In the genomic region with DNA sequence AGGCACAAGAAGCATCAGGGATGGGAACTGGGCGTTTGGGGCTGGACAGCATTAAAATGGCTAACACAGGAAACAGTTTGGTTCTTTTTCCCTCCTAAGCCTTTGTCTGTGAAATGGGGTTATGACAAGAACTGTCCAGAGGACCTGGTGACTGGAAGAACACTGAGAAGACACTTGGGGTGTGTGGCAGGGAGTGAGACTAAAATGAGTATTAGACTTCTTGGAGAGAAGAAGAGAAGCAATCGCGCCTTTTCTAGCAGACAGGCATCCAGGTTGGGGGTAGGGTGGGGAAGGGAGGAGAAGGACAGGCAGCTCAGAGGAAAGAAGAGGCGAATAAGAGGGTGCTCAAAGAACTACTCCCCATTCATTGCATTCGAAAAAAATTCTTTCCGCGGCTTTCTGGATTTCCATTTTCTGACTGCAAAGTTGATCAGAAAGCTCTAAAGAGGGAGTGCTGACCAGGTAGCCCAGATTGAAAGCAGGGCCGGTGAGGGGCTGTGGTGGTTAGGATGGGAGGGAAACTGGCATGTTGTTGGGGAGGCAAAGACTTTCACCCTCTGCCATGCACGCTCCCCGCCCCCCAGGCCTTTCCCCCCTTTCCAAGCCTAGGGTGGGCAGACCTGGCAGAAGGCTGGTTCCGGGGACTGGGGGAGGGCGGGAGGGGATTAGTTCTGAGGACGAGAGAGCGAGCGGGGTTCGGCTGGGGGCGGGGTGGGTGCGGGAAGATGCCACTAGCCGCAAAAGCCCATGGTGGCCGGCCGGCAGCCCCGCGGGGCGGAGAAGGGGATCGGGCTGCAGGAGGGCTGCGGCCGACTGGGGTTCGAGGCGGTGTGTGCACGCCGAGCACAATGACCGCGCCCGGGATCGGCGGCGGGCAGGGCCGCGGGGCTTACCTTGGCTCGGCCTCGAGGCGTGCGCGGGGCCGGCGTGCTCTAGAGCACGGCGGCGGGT, we compare ENCODE assay signal across 8 mouse cellular contexts. TPM values are rescaled to one million over a fixed set of nuclear protein-coding genes. Genes with fewer than 3 reads are reported as not detected.
DNase-seq lines count a peak whose midpoint lies in the region; ATAC-seq lines count a peak whose summit lies in the region.

No protein-coding gene starts in this region.

- peaks cover 76% of the 10 kb centered on the region for H3K36me3 ChIP-seq in forebrain, embryonic 10.5 days (replicated peaks)
- peaks cover 25% of the 10 kb centered on the region for H3K36me3 ChIP-seq in hindbrain, embryonic 15.5 days
- peaks cover 28% of the 10 kb centered on the region for H3K36me3 ChIP-seq in midbrain, embryonic 13.5 days
- peaks cover 29% of the 10 kb centered on the region for H3K36me3 ChIP-seq in stomach, embryonic 14.5 days (ENCODE audit: control insufficient read depth, insufficient read depth, low read length)

- DNase-seq in gastrocnemius, postnatal 10 days: peak; percentile 37
- no peak for DNase-seq in gastrocnemius, adult 18-20 months (ENCODE audit: low spot score)
- DNase-seq in brain, adult 2 months (ENCODE audit: low read depth, low spot score): peak; percentile 43
- peak; percentile 44 for DNase-seq in forebrain, embryonic 10.5 days (ENCODE audit: extremely low spot score, low spot score)
- peak; percentile 55 for DNase-seq in left cerebral cortex, postnatal 4 days

- H3K4me2 ChIP-seq in hindbrain, embryonic 15.5 days: peak overlapping the region; percentile 70
- peak overlapping the region; percentile 87 for H3K4me2 ChIP-seq in midbrain, embryonic 13.5 days (replicated peaks)
- H3K4me2 ChIP-seq in stomach, embryonic 14.5 days (replicated peaks; ENCODE audit: low read depth, low read length): peak overlapping the region; percentile 44

- H3K27me3 ChIP-seq in forebrain, embryonic 10.5 days (ENCODE audit: poor library complexity, severe bottlenecking): no peaks in the 10 kb centered on the region
- H3K27me3 ChIP-seq in hindbrain, embryonic 15.5 days: no peaks in the 10 kb centered on the region
- no peaks in the 10 kb centered on the region for H3K27me3 ChIP-seq in midbrain, embryonic 13.5 days
- H3K27me3 ChIP-seq in stomach, embryonic 14.5 days (ENCODE audit: control insufficient read depth, insufficient read depth, low read length): no peaks in the 10 kb centered on the region

- peak overlapping the region; percentile 100 for H3K9ac ChIP-seq in hindbrain, embryonic 15.5 days
- H3K9ac ChIP-seq in midbrain, embryonic 13.5 days (replicated peaks): peak overlapping the region; percentile 100
- peak overlapping the region; percentile 100 for H3K9ac ChIP-seq in stomach, embryonic 14.5 days (replicated peaks; ENCODE audit: low read depth, low read length)

- peak overlapping the region; percentile 100 for H3K27ac ChIP-seq in forebrain, embryonic 10.5 days
- H3K27ac ChIP-seq in hindbrain, embryonic 15.5 days (replicated peaks): peak overlapping the region; percentile 100
- H3K27ac ChIP-seq in midbrain, embryonic 13.5 days: peak overlapping the region; percentile 99
- H3K27ac ChIP-seq in stomach, embryonic 14.5 days (ENCODE audit: low read length): peak overlapping the region; percentile 98

- ATAC-seq in hindbrain, embryonic 15.5 days (ENCODE audit: low FRiP score, low read depth): peak; percentile 8; the same call in 1 of the 2 replicates
- peak; percentile 40; the same call in 1 of the 2 replicates for ATAC-seq in midbrain, embryonic 13.5 days
- ATAC-seq in stomach, embryonic 14.5 days (ENCODE audit: insufficient number of reproducible peaks, insufficient read depth, low FRiP score, low read depth): no peak

- WGBS in forebrain, embryonic 10.5 days: under 1% methylated on average over 49 of the region's 49 CpGs
- WGBS in hindbrain, embryonic 15.5 days: under 1% methylated on average over 45 of the region's 49 CpGs
- under 1% methylated on average over 49 of the region's 49 CpGs for WGBS in midbrain, embryonic 13.5 days
- WGBS in stomach, embryonic 14.5 days: 1% methylated on average over 41 of the region's 49 CpGs

- H3K4me1 ChIP-seq in forebrain, embryonic 10.5 days: peaks cover 30% of the 10 kb centered on the region
- peaks cover 37% of the 10 kb centered on the region for H3K4me1 ChIP-seq in hindbrain, embryonic 15.5 days (replicated peaks)
- H3K4me1 ChIP-seq in midbrain, embryonic 13.5 days (replicated peaks): peaks cover 36% of the 10 kb centered on the region
- H3K4me1 ChIP-seq in stomach, embryonic 14.5 days (ENCODE audit: control insufficient read depth, insufficient read depth, low read length): peaks cover 13% of the 10 kb centered on the region; the same call in 1 of the 2 replicates

- peak overlapping the region; percentile 98 for H3K4me3 ChIP-seq in forebrain, embryonic 10.5 days
- H3K4me3 ChIP-seq in hindbrain, embryonic 15.5 days: peak overlapping the region; percentile 99
- H3K4me3 ChIP-seq in midbrain, embryonic 13.5 days (replicated peaks): peak overlapping the region; percentile 99
- peak overlapping the region; percentile 87 for H3K4me3 ChIP-seq in stomach, embryonic 14.5 days (ENCODE audit: low read depth, low read length)

- H3K9me3 ChIP-seq in forebrain, embryonic 10.5 days: peaks cover 5% of the 10 kb centered on the region; the same call in 1 of the 2 replicates
- H3K9me3 ChIP-seq in hindbrain, embryonic 15.5 days: no peaks in the 10 kb centered on the region
- no peaks in the 10 kb centered on the region for H3K9me3 ChIP-seq in midbrain, embryonic 13.5 days
- no peaks in the 10 kb centered on the region for H3K9me3 ChIP-seq in stomach, embryonic 14.5 days (ENCODE audit: control insufficient read depth, low read depth, low read length)

- intact Hi-C loops in left cerebral cortex, postnatal 4 days (cut with DNase I): loop anchor here (1.0 kb wide), 1 partner anchor 78 kb away; no protein-coding TSS in a partner anchor

RNA-seq across cellular contexts. Expression of gene Adnp, which starts 1.0 kb away (rescaled TPM):
- total RNA-seq in gastrocnemius, postnatal 10 days (2021): 10 to 100 TPM; 28.4 to 33.5 TPM
- total RNA-seq in gastrocnemius, adult 18-20 months (2021): 10 to 100 TPM; 14.4 to 15.6 TPM
- 2.4 and 3.7 TPM in 2 replicates for polyA plus RNA-seq in forebrain, embryonic 10.5 days (2016; fragmentation: Nextera tagmentation; extraction: Ambion mirVana)
- 14.7 and 15.3 TPM in 2 replicates for polyA plus RNA-seq in hindbrain, embryonic 15.5 days (2015; fragmentation: Nextera tagmentation; extraction: Ambion mirVana)
- 100 to 1,000 TPM; 146 to 147 TPM for total RNA-seq in left cerebral cortex, postnatal 4 days (2021)
- 2.5 and 5.1 TPM in 2 replicates for polyA plus RNA-seq in midbrain, embryonic 13.5 days (2015; fragmentation: Nextera tagmentation; extraction: Ambion mirVana)
- polyA plus RNA-seq in stomach, embryonic 14.5 days (2014; fragmentation: Nextera tagmentation; extraction: Ambion mirVana): 4.1 and 4.9 TPM in 2 replicates

RNA-seq across cellular contexts. Expression of gene Gm20716, which starts 24.2 kb away (rescaled TPM):
- 10 to 100 TPM; 14.6 to 19.5 TPM for total RNA-seq in gastrocnemius, postnatal 10 days (2021)
- total RNA-seq in gastrocnemius, adult 18-20 months (2021): 10 to 100 TPM; 10.1 to 14.1 TPM
- polyA plus RNA-seq in forebrain, embryonic 10.5 days (2016; fragmentation: Nextera tagmentation; extraction: Ambion mirVana): 18.5 and 20.7 TPM in 2 replicates
- 18.2 and 22.2 TPM in 2 replicates for polyA plus RNA-seq in hindbrain, embryonic 15.5 days (2015; fragmentation: Nextera tagmentation; extraction: Ambion mirVana)
- total RNA-seq in left cerebral cortex, postnatal 4 days (2021): 10 to 100 TPM; 28.5 to 33.7 TPM
- 29.1 and 29.4 TPM in 2 replicates for polyA plus RNA-seq in midbrain, embryonic 13.5 days (2015; fragmentation: Nextera tagmentation; extraction: Ambion mirVana)
- polyA plus RNA-seq in stomach, embryonic 14.5 days (2014; fragmentation: Nextera tagmentation; extraction: Ambion mirVana): 29.9 and 31.9 TPM in 2 replicates

RNA-seq across cellular contexts. Expression of gene Dpm1, which starts 24.4 kb away (rescaled TPM):
- total RNA-seq in gastrocnemius, postnatal 10 days (2021): 10 to 100 TPM; 49.7 to 54.9 TPM
- total RNA-seq in gastrocnemius, adult 18-20 months (2021): 10 to 100 TPM; 75.5 to 85.3 TPM
- 70.9 and 77.6 TPM in 2 replicates for polyA plus RNA-seq in forebrain, embryonic 10.5 days (2016; fragmentation: Nextera tagmentation; extraction: Ambion mirVana)
- polyA plus RNA-seq in hindbrain, embryonic 15.5 days (2015; fragmentation: Nextera tagmentation; extraction: Ambion mirVana): 54.6 and 62.1 TPM in 2 replicates
- total RNA-seq in left cerebral cortex, postnatal 4 days (2021): 10 to 100 TPM; 29.7 to 41.5 TPM
- polyA plus RNA-seq in midbrain, embryonic 13.5 days (2015; fragmentation: Nextera tagmentation; extraction: Ambion mirVana): 68.0 and 71.8 TPM in 2 replicates
- 82.3 and 102 TPM in 2 replicates for polyA plus RNA-seq in stomach, embryonic 14.5 days (2014; fragmentation: Nextera tagmentation; extraction: Ambion mirVana)

RNA-seq across cellular contexts. Expression of gene Mocs3, which starts 24.5 kb away (rescaled TPM):
- total RNA-seq in gastrocnemius, postnatal 10 days (2021): 1 to 10 TPM; 3.5 to 4.3 TPM
- 1 to 10 TPM; 5.0 to 5.1 TPM for total RNA-seq in gastrocnemius, adult 18-20 months (2021)
- polyA plus RNA-seq in forebrain, embryonic 10.5 days (2016; fragmentation: Nextera tagmentation; extraction: Ambion mirVana): 5.2 and 6.4 TPM in 2 replicates
- 8.5 and 10.2 TPM in 2 replicates for polyA plus RNA-seq in hindbrain, embryonic 15.5 days (2015; fragmentation: Nextera tagmentation; extraction: Ambion mirVana)
- 10 to 100 TPM; 15.5 to 17.7 TPM for total RNA-seq in left cerebral cortex, postnatal 4 days (2021)
- 6.0 and 8.7 TPM in 2 replicates for polyA plus RNA-seq in midbrain, embryonic 13.5 days (2015; fragmentation: Nextera tagmentation; extraction: Ambion mirVana)
- 6.9 and 7.1 TPM in 2 replicates for polyA plus RNA-seq in stomach, embryonic 14.5 days (2014; fragmentation: Nextera tagmentation; extraction: Ambion mirVana)
